Comparison of ENCODE assay signal across 18 mouse cellular contexts in genomic region chr12:104925035-104925434, GRCm38 (mm10).
A peak's percentile ranks its signal among the peaks of the same experiment; 100 is the strongest.
DNase-seq lines count a peak whose midpoint lies in the region; ATAC-seq and TF ChIP-seq lines count a peak whose summit lies in the region.
"Had no signal": no experiment of that assay in that cellular context is flagged by ENCODE, and none has a peak within 500 bp of the region (broad histone marks: within the 10 kb centered on the region; RNA-seq: fewer than 3 reads in every experiment).

No protein-coding gene starts in this region.

- intact Hi-C loops in heart, postnatal 14 days (cut with DNase I): no loop called here

- H3K27ac ChIP-seq in hindbrain, embryonic 13.5 days: 0 out of 2 replicates have a peak overlapping the region, but pooled peaks have one; percentile 48
- H3K27ac ChIP-seq in hindbrain, embryonic 10.5 days: no peak overlapping the region
- 0 out of 2 replicates have a peak overlapping the region, but pooled peaks have one; percentile 70 for H3K27ac ChIP-seq in cortical plate, adult 2 months (ENCODE audit: insufficient read depth, low read length)
- peak overlapping the region; percentile 20; the same call in 1 of the 2 replicates for H3K27ac ChIP-seq in hindbrain, embryonic 16.5 days (ENCODE audit: low read depth, low read length)
- H3K27ac ChIP-seq: heart, embryonic 10.5 days; liver, embryonic 13.5 days; macrophage had no signal

- H3K4me1 ChIP-seq in hindbrain, embryonic 13.5 days (replicated peaks): peaks cover 33% of the 10 kb centered on the region
- H3K4me1 ChIP-seq in hindbrain, embryonic 10.5 days (replicated peaks): peaks cover 45% of the 10 kb centered on the region
- H3K4me1 ChIP-seq in cortical plate, adult 2 months (ENCODE audit: control insufficient read depth, insufficient read depth, low read length): peaks cover 15% of the 10 kb centered on the region
- peaks cover 15% of the 10 kb centered on the region for H3K4me1 ChIP-seq in hindbrain, embryonic 16.5 days (ENCODE audit: control insufficient read depth, insufficient read depth, low read depth, low read length)
- H3K4me1 ChIP-seq: heart, embryonic 10.5 days; liver, embryonic 13.5 days had no signal

- H3K9me3 ChIP-seq in hindbrain, embryonic 13.5 days: no peaks in the 10 kb centered on the region
- 0 out of 2 replicates have a peak, but pooled peaks cover 2% of the 10 kb centered on the region for H3K9me3 ChIP-seq in hindbrain, embryonic 10.5 days
- no peaks in the 10 kb centered on the region for H3K9me3 ChIP-seq in hindbrain, embryonic 16.5 days (ENCODE audit: control insufficient read depth, low read length)
- H3K9me3 ChIP-seq: embryonic facial prominence, embryonic 13.5 days; heart, embryonic 10.5 days; limb, embryonic 13.5 days; liver, embryonic 13.5 days had no signal

- ATAC-seq in hindbrain, embryonic 13.5 days (ENCODE audit: low FRiP score): no peak
- ATAC-seq in hindbrain, embryonic 16.5 days: no peak

- no peak for TF ChIP-seq CTCF in cortical plate, adult 2 months (IDR thresholded peaks at IDR 0.05; ENCODE audit: extremely low read depth, insufficient read depth, low read length)

- 0 out of 2 replicates have a peak, but pooled peaks cover 11% of the 10 kb centered on the region for H3K27me3 ChIP-seq in hindbrain, embryonic 13.5 days
- H3K27me3 ChIP-seq in hindbrain, embryonic 10.5 days (ENCODE audit: insufficient read depth, poor library complexity, severe bottlenecking): peaks cover 4% of the 10 kb centered on the region; the same call in 1 of the 2 replicates
- no peaks in the 10 kb centered on the region for H3K27me3 ChIP-seq in hindbrain, embryonic 16.5 days (replicated peaks; ENCODE audit: control insufficient read depth, insufficient read depth, low read length)
- H3K27me3 ChIP-seq: embryonic facial prominence, embryonic 13.5 days; liver, embryonic 13.5 days had no signal

- TF ChIP-seq POLR2A in cortical plate, adult 2 months (IDR thresholded peaks at IDR 0.05; ENCODE audit: extremely low read depth, insufficient read depth, low read length): no peak

- H3K4me2 ChIP-seq in hindbrain, embryonic 13.5 days: no peak overlapping the region
- H3K4me2 ChIP-seq in hindbrain, embryonic 16.5 days (ENCODE audit: low read length): no peak overlapping the region
- H3K4me2 ChIP-seq: embryonic facial prominence, embryonic 13.5 days; limb, embryonic 13.5 days; liver, embryonic 13.5 days; lung, embryonic 14.5 days had no signal

- H3K4me3 ChIP-seq in hindbrain, embryonic 13.5 days: no peak overlapping the region
- H3K4me3 ChIP-seq in hindbrain, embryonic 10.5 days: no peak overlapping the region
- no peak overlapping the region for H3K4me3 ChIP-seq in cortical plate, adult 2 months (ENCODE audit: insufficient read depth, low read length)
- no peak overlapping the region for H3K4me3 ChIP-seq in hindbrain, embryonic 16.5 days (ENCODE audit: low read length)
- H3K4me3 ChIP-seq: embryonic facial prominence, embryonic 13.5 days; heart, embryonic 10.5 days; limb, embryonic 13.5 days; liver, embryonic 13.5 days had no signal

- no peak for DNase-seq in hindbrain, embryonic 10.5 days (ENCODE audit: low spot score)
- DNase-seq in brain, adult 2 months (ENCODE audit: low read depth, low spot score): peak; percentile 50
- DNase-seq in heart, postnatal 14 days: no peak
- DNase-seq in layer of hippocampus, postnatal 25 days (ENCODE audit: extremely low spot score in 1 of 2, low spot score in 1 of 2): no peak
- DNase-seq: cerebellum, adult 9-11 months; kidney, adult 8-10 months; kidney, postnatal 14 days; liver, embryonic 13.5 days; spleen, adult 18-20 months; thymus, postnatal 36 days had no signal

- WGBS in hindbrain, embryonic 13.5 days: 66% methylated on average over 5 of the region's 5 CpGs
- WGBS in hindbrain, embryonic 10.5 days: 88% methylated on average over 5 of the region's 5 CpGs
- WGBS in hindbrain, embryonic 16.5 days: 60% methylated on average over 5 of the region's 5 CpGs

- no peaks in the 10 kb centered on the region for H3K36me3 ChIP-seq in hindbrain, embryonic 13.5 days
- no peaks in the 10 kb centered on the region for H3K36me3 ChIP-seq in hindbrain, embryonic 10.5 days
- H3K36me3 ChIP-seq in hindbrain, embryonic 16.5 days (ENCODE audit: control insufficient read depth, insufficient read depth, low read length): no peaks in the 10 kb centered on the region
- H3K36me3 ChIP-seq: embryonic facial prominence, embryonic 13.5 days; heart, embryonic 10.5 days; limb, embryonic 13.5 days; liver, embryonic 13.5 days had no signal

- H3K9ac ChIP-seq in hindbrain, embryonic 13.5 days: no peak overlapping the region
- H3K9ac ChIP-seq in hindbrain, embryonic 16.5 days (ENCODE audit: low read depth, low read length): no peak overlapping the region
- H3K9ac ChIP-seq: embryonic facial prominence, embryonic 13.5 days; limb, embryonic 13.5 days; liver, embryonic 13.5 days; lung, embryonic 14.5 days had no signal
